Mouse (Mus musculus) gastrocnemius, adult 8-10 months (tissue): Measurements from ENCODE around the gene Nck2. TPM values are rescaled to one million over a fixed set of nuclear protein-coding genes. Genes with fewer than 3 reads are reported as not detected.

ENCODE experiments used
- DNase-seq, 2 experiments: peaks; one replicate each; pipeline ENCODE4 v3.0.0; 2022; ENCODE audit warnings: low spot score in 2 of 2
- total RNA-seq, 4 experiments: library from RNA; stranded (reverse); gene quantifications; 2 replicates each; pipeline ENCODE4 v1.2.4; 2022

Gene Nck2
- total RNA-seq: 10 to 100 TPM; 15.5 to 20.4 (median 19.0) TPM

GRCm38 (mm10) chr1:43444531-43444930 lies at the start of gene Nck2:
TSS of gene Nck2 (plus strand) at chr1:43444579.
- DNase-seq: no peak

- DNase-seq: no peak
Measured at GRCm38 (mm10) chr1:43395040-43395439, 49.3 kb upstream of the Nck2 start.

- no peak for DNase-seq
Measured at GRCm38 (mm10) chr1:43395799-43396198, 48.6 kb upstream of the Nck2 start.

- no peak for DNase-seq
Measured at GRCm38 (mm10) chr1:43396522-43396921, 47.9 kb upstream of the Nck2 start.

GRCm38 (mm10) chr1:43397096-43397495 lies 47.3 kb upstream of the Nck2 start:
- no peak for DNase-seq

- no peak for DNase-seq
Measured at GRCm38 (mm10) chr1:43398738-43399601, 45.4 kb upstream of the Nck2 start.

GRCm38 (mm10) chr1:43399602-43400216 lies 44.7 kb upstream of the Nck2 start:
- no peak for DNase-seq

GRCm38 (mm10) chr1:43400655-43401054 lies 43.7 kb upstream of the Nck2 start:
- DNase-seq: no peak

- DNase-seq: peak in 1 of 2 experiments; percentile 3
Measured at GRCm38 (mm10) chr1:43403341-43403740, 41.0 kb upstream of the Nck2 start.

GRCm38 (mm10) chr1:43404693-43405678 lies 39.4 kb upstream of the Nck2 start:
- no peak for DNase-seq

- DNase-seq: no peak
Measured at GRCm38 (mm10) chr1:43409019-43409418, 35.4 kb upstream of the Nck2 start.

- no peak for DNase-seq
Measured at GRCm38 (mm10) chr1:43412825-43413224, 31.6 kb upstream of the Nck2 start.

GRCm38 (mm10) chr1:43413298-43413697 lies 31.1 kb upstream of the Nck2 start:
- no peak for DNase-seq

GRCm38 (mm10) chr1:43413749-43414148 lies 30.6 kb upstream of the Nck2 start:
- no peak for DNase-seq

GRCm38 (mm10) chr1:43414228-43414627 lies 30.2 kb upstream of the Nck2 start:
- DNase-seq: no peak

GRCm38 (mm10) chr1:43414971-43415370 lies 29.4 kb upstream of the Nck2 start:
- no peak for DNase-seq

GRCm38 (mm10) chr1:43422969-43423748 lies 21.2 kb upstream of the Nck2 start:
- no peak for DNase-seq

- DNase-seq: peak; percentile 68 to 75
Measured at GRCm38 (mm10) chr1:43426526-43426925, 17.9 kb upstream of the Nck2 start.

GRCm38 (mm10) chr1:43426993-43427535 lies 17.3 kb upstream of the Nck2 start:
- no peak for DNase-seq
